ENCODE assay signal across 26 mouse cellular contexts in the genomic region with DNA sequence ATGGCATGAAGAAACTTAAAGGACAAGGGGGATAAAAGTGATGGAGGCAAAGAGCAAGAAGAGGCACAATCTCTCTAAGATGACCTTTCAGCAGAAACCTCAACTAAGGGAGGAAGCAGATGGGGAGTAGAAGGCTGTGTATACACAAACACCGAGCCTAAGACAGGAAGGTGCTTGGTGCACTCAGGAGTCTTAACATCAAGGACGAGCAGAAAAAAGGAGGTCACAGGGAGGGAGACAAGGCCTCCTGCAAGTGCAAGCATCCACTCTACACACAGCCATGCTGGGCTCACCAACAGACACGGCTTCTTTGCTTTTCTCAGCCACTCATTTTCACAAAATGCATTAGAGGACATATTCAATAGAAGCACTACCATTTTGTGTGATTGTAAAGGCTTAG. TPM values are rescaled to one million over a fixed set of nuclear protein-coding genes. Genes with fewer than 3 reads are reported as not detected.
DNase-seq lines count a peak whose midpoint lies in the region; ATAC-seq lines count a peak whose summit lies in the region.
"Had no signal": no experiment of that assay in that cellular context is flagged by ENCODE, and none has a peak within 500 bp of the region (broad histone marks: within the 10 kb centered on the region; RNA-seq: fewer than 3 reads in every experiment).

No protein-coding gene starts in this region.

- H3K36me3 ChIP-seq in liver, embryonic 11.5 days (ENCODE audit: control insufficient read depth, insufficient read depth, low read length) = peaks cover 48% of the 10 kb centered on the region

- no peaks in the 10 kb centered on the region for H3K27me3 ChIP-seq in liver, embryonic 11.5 days (replicated peaks; ENCODE audit: control insufficient read depth, insufficient read depth, low read length)
- H3K27me3 ChIP-seq: forebrain, embryonic 12.5 days; hindbrain, embryonic 12.5 days; lung, embryonic 15.5 days; neural tube, embryonic 12.5 days had no signal

- no peaks in the 10 kb centered on the region for H3K4me1 ChIP-seq in liver, embryonic 11.5 days (replicated peaks; ENCODE audit: control insufficient read depth, insufficient read depth, low read length)
- H3K4me1 ChIP-seq: forebrain, embryonic 12.5 days; hindbrain, embryonic 12.5 days; lung, embryonic 15.5 days; neural tube, embryonic 12.5 days had no signal

- WGBS in liver, embryonic 11.5 days = 59% methylated on average over 3 of the region's 3 CpGs

- peak; percentile 53 for ATAC-seq in inflammation-experienced regulatory T-cells, adult 6 months
- no peak for ATAC-seq in liver, embryonic 11.5 days (replicated peaks; ENCODE audit: low FRiP score)
- ATAC-seq: midbrain, embryonic 16.5 days had no signal

- intact Hi-C loops in left cerebral cortex, postnatal 10 days (cut with DNase I) = no loop called here

- H3K27ac ChIP-seq in liver, embryonic 11.5 days (ENCODE audit: low read depth, low read length) = no peak overlapping the region
- H3K27ac ChIP-seq: forebrain, embryonic 12.5 days; hindbrain, embryonic 12.5 days; lung, embryonic 15.5 days; neural tube, embryonic 12.5 days had no signal

- no peaks in the 10 kb centered on the region for H3K9me3 ChIP-seq in liver, embryonic 11.5 days (ENCODE audit: control insufficient read depth, low read length)
- H3K9me3 ChIP-seq: forebrain, embryonic 12.5 days; hindbrain, embryonic 12.5 days; lung, embryonic 15.5 days; neural tube, embryonic 12.5 days had no signal

- no peak overlapping the region for H3K4me2 ChIP-seq in liver, embryonic 11.5 days
- H3K4me2 ChIP-seq: forebrain, embryonic 12.5 days; hindbrain, embryonic 12.5 days; lung, embryonic 15.5 days; midbrain, embryonic 11.5 days; neural tube, embryonic 12.5 days had no signal

- H3K4me3 ChIP-seq in liver, embryonic 11.5 days (ENCODE audit: low read depth, low read length) = no peak overlapping the region
- H3K4me3 ChIP-seq: erythroblast, embryonic 14.5 days; forebrain, embryonic 12.5 days; hindbrain, embryonic 12.5 days; lung, embryonic 15.5 days; neural tube, embryonic 12.5 days had no signal

- peak; percentile 19 for DNase-seq in 416B (ENCODE audit: low read depth)
- peak; percentile 37 for DNase-seq in CD4-positive helper T cell, adult 2 months (ENCODE audit: low read depth, low spot score)
- peak; percentile 66 to 75 for DNase-seq in thymus, postnatal 10 days (ENCODE audit: low spot score in 2 of 2)
- no peak for DNase-seq in lung, postnatal 36 days
- DNase-seq in liver, embryonic 11.5 days (ENCODE audit: low spot score) = no peak
- no peak for DNase-seq in ovary, postnatal 14 days (ENCODE audit: low spot score)
- no peak for DNase-seq in left cerebral cortex, postnatal 10 days (ENCODE audit: extremely low spot score in 1 of 2, low spot score in 2 of 2)
- DNase-seq: adrenal gland, postnatal 25 days; cerebellum, adult 11-12 months; cerebellum, adult 9-11 months; gastrocnemius, postnatal 25 days; heart, adult 18-20 months; heart, postnatal 36 days; kidney, adult 11 months; kidney, postnatal 14 days; layer of hippocampus, adult 9-11 months; liver; right cerebral cortex, postnatal 4 days had no signal

- no peak overlapping the region for H3K9ac ChIP-seq in liver, embryonic 11.5 days (ENCODE audit: low read depth, low read length)
- H3K9ac ChIP-seq: forebrain, embryonic 12.5 days; hindbrain, embryonic 12.5 days; lung, embryonic 15.5 days; neural tube, embryonic 12.5 days had no signal

RNA-seq across cellular contexts. Expression of gene Pfkm, which starts 24.9 kb away (rescaled TPM):
- 1 to 10 TPM; 4.9 to 5.6 (median 5.2) TPM for polyA plus RNA-seq in inflammation-experienced regulatory T-cells, adult 6 months (2017; shearing (Covaris generic))
- polyA plus RNA-seq in liver, embryonic 11.5 days (2014; fragmentation: Nextera tagmentation; extraction: Ambion mirVana) = 37.2 and 42.5 TPM in 2 replicates
- total RNA-seq in left cerebral cortex, postnatal 10 days (2021) = 100 to 1,000 TPM; 267 to 286 TPM

RNA-seq across cellular contexts. Expression of gene Senp1, which starts 26.1 kb away (rescaled TPM):
- 10 to 100 TPM; 29.3 to 35.6 (median 35.0) TPM for polyA plus RNA-seq in inflammation-experienced regulatory T-cells, adult 6 months (2017; shearing (Covaris generic))
- 37.9 and 38.6 TPM in 2 replicates for polyA plus RNA-seq in liver, embryonic 11.5 days (2014; fragmentation: Nextera tagmentation; extraction: Ambion mirVana)
- total RNA-seq in left cerebral cortex, postnatal 10 days (2021) = 10 to 100 TPM; 13.6 to 14.1 TPM

Comparison
In these comparisons a context has a peak if more than half of its experiments do, and no peak if none do; other contexts are left out.
1. DNase-seq: peak in 416B (single experiment), CD4-positive helper T cell, adult 2 months (single experiment) and thymus, postnatal 10 days (2 of 2); none in lung, postnatal 36 days (single experiment), liver, embryonic 11.5 days (single experiment), ovary, postnatal 14 days (single experiment) and left cerebral cortex, postnatal 10 days (0 of 2).